Mouse (Mus musculus): ENCODE results near the gene Degs1. TPM values are rescaled to one million over a fixed set of nuclear protein-coding genes. Genes with fewer than 3 reads are reported as not detected.

The Degs1 gene
- total RNA-seq, 2 experiments from 2014 or later, result 33.6 to 70.1 TPM

- ATAC-seq (replicated peaks; ENCODE audit: poor library complexity), result no peak
Measured at GRCm38 (mm10) chr1:182227141-182227963, 55.3 kb downstream of the Degs1 start.

GRCm38 (mm10) chr1:182226261-182226660, 56.3 kb downstream of the Degs1 start:
- no peak for ATAC-seq (replicated peaks; ENCODE audit: poor library complexity)

Other genes starting within 250 kb of the Degs1 start
- gene Srp9, start 158.1 kb downstream of the Degs1 start, total RNA-seq (2015), result 157 and 164 TPM in 2 replicates
- gene Srp9, start 158.1 kb downstream of the Degs1 start, total RNA-seq (2017), result 123 and 133 TPM in 2 replicates
- not detected in 2 replicates for gene Vmn1r1, start 118.3 kb downstream of the Degs1 start, total RNA-seq (2015)
- gene Vmn1r1, start 118.3 kb downstream of the Degs1 start, total RNA-seq (2017), result not detected in 2 replicates
- gene Fbxo28, start 58.8 kb upstream of the Degs1 start, total RNA-seq (2015), result 14.2 and 14.3 TPM in 2 replicates
- 10.8 and 12.7 TPM in 2 replicates for gene Fbxo28, start 58.8 kb upstream of the Degs1 start, total RNA-seq (2017)
- 12.3 and 17.5 TPM in 2 replicates for gene Trp53bp2, start 126.4 kb upstream of the Degs1 start, total RNA-seq (2015)
- 7.5 and 10.6 TPM in 2 replicates for gene Trp53bp2, start 126.4 kb upstream of the Degs1 start, total RNA-seq (2017)
- gene Capn2, start 234.8 kb upstream of the Degs1 start, total RNA-seq (2015), result 4.1 and 9.7 TPM in 2 replicates
- gene Capn2, start 234.8 kb upstream of the Degs1 start, total RNA-seq (2017), result 8.7 and 10.5 TPM in 2 replicates